Mouse (Mus musculus): ENCODE results near the gene Tmem132d. TPM values are rescaled to one million over a fixed set of nuclear protein-coding genes. Genes with fewer than 3 reads are reported as not detected.
"Not testable (repeated sequence)": the region's sequence is repeated elsewhere in the genome, so short reads cannot be mapped to it uniquely, and the experiment has no call there.

The Tmem132d gene
- total RNA-seq, 2 experiments from 2014 or later: 0.03 TPM; not detected in 1

DNA sequence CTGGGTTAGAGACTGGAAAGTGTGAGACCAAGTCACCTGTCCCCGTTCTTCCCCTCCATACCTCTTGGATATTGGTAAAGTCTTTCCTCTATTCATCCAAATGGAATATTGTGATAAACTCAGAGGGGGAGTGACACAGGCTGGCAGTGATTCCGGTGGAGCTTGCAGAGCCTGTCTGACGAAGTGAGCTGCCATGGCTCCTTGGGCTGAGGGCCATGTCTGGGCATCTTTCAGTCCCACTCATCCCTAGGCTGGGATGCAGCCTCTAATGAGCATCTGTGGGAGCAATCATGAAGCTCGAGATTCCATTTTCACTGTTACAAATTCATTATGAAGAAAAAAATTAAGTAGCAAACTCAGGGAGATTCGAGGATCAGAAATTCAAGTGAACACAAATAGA, 332.5 kb downstream of the Tmem132d start:
- no peak for TF ChIP-seq CTCF (IDR thresholded peaks at IDR 0.05)
- no peak for DNase-seq
- intact Hi-C loops (cut with DNase I): no loop called here
- no peak overlapping the region for H3K4me3 ChIP-seq
- no peak overlapping the region for H3K27ac ChIP-seq

DNA sequence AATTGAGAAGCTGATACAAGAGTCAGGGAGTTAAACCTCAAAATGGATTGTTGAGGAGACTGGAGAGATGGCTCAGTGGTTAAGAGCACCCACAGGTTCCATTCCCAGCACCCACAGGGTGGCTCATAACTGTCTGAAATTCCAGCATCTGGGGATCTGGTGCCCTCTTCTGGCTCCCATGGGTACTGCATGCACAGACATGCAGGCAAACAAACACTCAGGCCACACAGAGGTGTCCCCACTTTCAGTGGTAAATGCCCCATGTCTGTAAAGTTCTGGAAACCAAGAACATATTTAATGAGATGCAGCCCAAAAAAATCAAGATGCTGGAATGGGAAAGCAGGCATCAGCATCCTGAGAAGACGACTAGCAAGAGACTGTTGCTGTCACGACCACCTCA, 333.4 kb downstream of the Tmem132d start:
- TF ChIP-seq CTCF (IDR thresholded peaks at IDR 0.05): peak; percentile 13; the same call in 1 of the 2 replicates
- no peak for DNase-seq
- H3K4me3 ChIP-seq: no peak overlapping the region
- H3K27ac ChIP-seq: no peak overlapping the region
- intact Hi-C loops (cut with DNase I): no loop called here

DNA sequence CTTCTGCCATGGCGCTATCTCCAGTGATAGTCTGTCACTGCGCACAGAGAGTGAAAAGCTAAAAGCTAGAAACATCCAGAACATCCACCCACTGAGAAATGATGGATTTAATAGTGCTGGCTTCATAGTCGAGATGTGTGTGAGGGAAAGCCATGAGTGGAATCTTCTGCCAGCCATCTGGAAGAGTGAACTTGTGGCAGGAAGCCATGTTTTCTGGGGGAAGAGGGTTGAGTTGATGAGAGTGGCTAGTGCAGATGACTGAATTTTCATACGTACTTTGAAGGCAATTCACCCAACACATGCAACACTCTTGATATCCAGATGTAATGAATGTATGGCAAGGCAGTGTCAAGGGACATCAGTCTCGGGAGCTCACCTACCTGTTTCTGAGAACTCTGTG, 342.3 kb downstream of the Tmem132d start:
- no peak overlapping the region for H3K4me3 ChIP-seq
- H3K27ac ChIP-seq: no peak overlapping the region
- intact Hi-C loops (cut with DNase I): no loop called here
- TF ChIP-seq CTCF (IDR thresholded peaks at IDR 0.05): no peak
- DNase-seq: no peak

DNA sequence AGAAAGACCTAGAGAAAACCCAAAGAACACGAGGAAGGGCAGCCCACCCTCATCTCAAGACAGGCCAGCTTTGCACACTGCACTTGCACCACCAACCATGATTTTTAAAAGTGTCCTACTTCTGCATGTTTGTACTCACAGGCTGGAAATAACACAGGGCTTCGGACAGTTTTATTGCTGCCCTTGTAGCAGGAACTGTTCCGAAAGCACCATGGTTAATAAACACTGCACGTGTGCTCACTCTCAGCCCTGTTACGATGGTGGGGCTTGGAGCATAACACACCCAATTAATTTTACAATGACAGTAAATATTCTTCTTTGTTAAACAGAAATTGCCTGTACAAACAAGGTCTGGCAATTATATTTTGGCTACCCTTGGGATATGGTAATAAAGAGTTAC, 357.4 kb downstream of the Tmem132d start:
- Histone ChIP-seq H3K27ac (no peak overlapping the region), H3K4me3 (no peak overlapping the region)
- intact Hi-C loops (cut with DNase I): no loop called here
- TF ChIP-seq CTCF (IDR thresholded peaks at IDR 0.05): no peak
- DNase-seq: no peak

DNA sequence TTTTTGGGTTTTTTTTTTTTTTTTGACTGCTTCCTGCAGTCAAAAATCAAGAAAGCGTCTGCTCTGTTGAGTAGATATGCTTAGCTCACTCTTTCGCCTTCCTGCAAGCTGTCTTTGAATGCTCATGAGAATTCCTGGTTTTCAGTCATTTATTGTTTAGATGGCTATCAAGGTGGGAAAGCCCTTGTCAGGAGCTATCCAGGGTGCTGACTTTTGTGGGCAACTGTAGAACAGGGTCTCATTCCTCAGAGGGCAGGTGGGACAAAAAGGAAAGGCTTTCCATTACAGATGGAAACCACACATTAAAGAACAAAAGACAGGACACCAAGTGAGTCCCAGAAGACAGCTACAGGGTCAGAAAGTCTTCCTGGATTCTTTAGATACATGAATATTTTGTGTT, 360.3 kb downstream of the Tmem132d start:
- TF ChIP-seq CTCF (IDR thresholded peaks at IDR 0.05): no peak
- no peak overlapping the region for H3K27ac ChIP-seq
- no peak overlapping the region for H3K4me3 ChIP-seq
- DNase-seq: no peak
- intact Hi-C loops (cut with DNase I): no loop called here

DNA sequence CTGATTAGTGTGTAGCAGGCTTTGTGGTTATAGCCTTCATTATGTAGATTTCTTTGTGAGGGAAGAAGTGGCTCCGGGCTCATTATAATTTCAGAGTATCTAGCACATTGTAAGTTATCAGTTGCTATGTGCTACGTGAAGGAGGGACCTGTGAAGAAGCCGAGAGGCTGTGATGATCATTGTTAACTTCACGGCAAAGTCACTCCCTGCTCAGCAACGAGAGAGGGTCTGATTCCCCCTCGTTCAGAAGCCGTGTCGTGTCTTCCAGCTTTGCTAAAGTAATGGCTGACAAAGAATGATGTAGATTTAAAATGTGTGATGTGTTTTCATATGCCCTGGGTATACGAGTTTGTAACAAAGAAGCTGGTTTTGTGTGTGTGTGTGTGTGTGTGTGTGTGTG, 391.1 kb downstream of the Tmem132d start:
- no peak for DNase-seq
- TF ChIP-seq CTCF (IDR thresholded peaks at IDR 0.05): no peak
- no peak overlapping the region for H3K27ac ChIP-seq
- intact Hi-C loops (cut with DNase I): no loop called here
- H3K4me3 ChIP-seq: no peak overlapping the region

DNA sequence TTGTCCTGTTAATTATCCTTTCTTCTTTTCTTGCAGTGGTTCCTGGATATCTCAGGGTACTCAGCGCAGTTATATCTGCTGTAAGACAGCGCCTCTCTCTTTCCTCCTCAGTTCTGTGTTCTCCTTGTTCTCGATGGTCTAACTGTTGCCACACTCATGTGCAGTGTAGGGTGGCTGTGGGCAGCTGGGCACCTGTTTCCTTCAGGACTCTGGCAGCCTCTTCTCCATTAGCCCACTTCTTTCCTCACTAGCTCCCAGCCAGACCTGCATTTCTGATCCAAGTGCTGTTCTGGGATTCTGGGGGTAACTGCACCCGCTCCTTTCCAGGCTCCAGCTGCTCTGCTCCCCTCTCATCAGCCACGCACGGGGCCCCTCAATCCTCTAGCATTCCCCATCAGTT, 392.8 kb downstream of the Tmem132d start:
- H3K4me3 ChIP-seq: no peak overlapping the region
- no peak for TF ChIP-seq CTCF (IDR thresholded peaks at IDR 0.05)
- intact Hi-C loops (cut with DNase I): no loop called here

DNA sequence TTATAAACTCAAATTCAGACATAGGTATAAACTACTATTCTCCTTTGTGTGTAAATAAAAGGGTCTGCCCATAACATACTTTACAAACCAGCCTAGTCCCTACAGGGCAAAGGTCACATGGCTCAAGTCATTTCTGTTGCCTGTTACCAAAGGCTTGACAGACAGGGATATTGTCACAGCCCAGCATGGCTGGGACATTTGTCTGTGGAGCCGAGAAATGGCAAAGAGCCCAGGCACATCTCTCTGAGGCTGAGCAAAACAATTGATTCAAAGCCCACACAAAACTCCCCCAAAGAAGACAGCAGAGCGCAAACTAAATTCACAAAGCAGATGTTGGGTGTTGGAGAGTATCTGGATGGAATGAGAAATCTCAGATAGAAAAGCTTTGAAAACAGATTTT, 405.8 kb downstream of the Tmem132d start:
- no peak for DNase-seq
- intact Hi-C loops (cut with DNase I): no loop called here

More for the DNA sequence above, 392.8 kb downstream of the Tmem132d start:
- H3K27ac ChIP-seq: no peak overlapping the region
- DNase-seq: no peak

DNA sequence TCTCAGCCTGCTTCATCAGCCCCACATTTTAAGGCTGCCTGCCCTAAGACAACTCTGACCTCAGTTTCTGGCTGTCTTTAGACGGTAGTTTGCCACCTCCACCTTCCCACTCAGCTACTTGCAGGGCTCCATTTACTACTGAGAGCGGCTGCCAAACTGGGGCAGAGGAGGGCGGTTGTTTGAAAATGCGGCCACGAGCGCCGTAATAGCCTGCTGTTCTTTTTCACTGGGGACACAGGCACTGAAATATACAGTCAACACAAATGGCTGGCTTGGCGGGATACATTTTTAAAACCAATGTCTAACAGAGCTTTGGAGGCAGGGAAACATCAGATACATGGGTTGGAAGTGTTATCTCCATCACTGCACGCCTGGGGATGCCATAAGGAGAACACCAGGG, 428.2 kb downstream of the Tmem132d start:
- no peak for DNase-seq
- H3K4me3 ChIP-seq: no peak overlapping the region
- intact Hi-C loops (cut with DNase I): no loop called here
- no peak for TF ChIP-seq CTCF (IDR thresholded peaks at IDR 0.05)
- H3K27ac ChIP-seq: no peak overlapping the region

More for the DNA sequence above, 405.8 kb downstream of the Tmem132d start:
- Histone ChIP-seq H3K27ac (no peak overlapping the region), H3K4me3 (no peak overlapping the region)
- no peak for TF ChIP-seq CTCF (IDR thresholded peaks at IDR 0.05)

DNA sequence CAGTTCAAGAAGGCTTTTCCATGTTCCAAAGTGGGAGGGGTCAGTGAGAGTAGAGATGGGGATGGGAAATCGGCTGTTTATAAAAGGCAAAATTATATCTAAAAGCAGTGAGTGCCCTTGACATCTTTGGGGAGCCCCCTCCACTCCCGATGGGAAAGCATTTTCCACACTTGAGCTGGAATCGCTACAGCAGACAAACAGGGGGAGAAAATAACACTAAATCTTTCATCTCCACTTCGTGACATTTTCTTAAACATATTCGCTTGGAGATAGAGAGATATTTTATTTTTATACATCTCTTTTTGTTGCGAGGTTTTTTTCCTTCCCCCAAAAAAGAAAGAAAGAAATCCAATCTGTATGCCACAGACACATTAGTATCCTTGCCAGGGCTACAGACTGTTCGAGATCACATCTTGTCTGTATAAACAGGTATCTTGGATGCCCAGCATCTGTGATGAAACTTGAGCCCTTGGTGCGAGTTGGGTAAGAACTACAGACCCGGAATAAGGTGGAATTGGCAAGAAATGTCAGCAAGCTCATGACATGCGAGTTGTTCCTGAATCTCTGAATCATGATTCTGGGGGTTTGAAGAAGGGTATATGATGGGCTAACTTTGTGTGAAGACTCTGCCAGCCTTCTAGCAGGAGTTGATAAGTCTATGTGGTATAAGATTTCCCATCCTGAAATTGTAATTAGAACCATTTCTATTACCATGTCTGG, 436.2 kb downstream of the Tmem132d start:
- DNase-seq: no peak
- intact Hi-C loops (cut with DNase I): no loop called here
- no peak overlapping the region for H3K4me3 ChIP-seq
- no peak overlapping the region for H3K27ac ChIP-seq
- no peak for TF ChIP-seq CTCF (IDR thresholded peaks at IDR 0.05)

DNA sequence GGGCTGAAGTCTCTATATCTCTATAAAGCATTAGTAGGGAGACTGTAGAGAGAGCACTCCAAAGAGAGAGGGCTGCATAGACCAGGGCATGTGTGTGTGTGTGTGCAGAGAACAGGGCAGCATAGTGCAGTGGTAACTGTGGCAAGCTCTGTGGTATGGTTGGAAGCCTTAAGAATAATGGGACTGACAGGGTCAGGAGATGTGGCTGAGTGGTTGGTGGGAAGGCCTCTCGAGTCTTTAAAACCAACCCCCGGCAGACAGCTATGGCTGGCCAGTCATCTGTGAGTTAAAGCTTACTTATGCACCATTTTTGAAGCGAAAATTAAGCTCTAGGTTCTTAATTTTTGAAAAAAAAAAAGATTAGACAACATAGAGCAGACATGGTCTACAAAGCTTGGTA, 439.4 kb downstream of the Tmem132d start:
- DNase-seq: no peak
- no peak for TF ChIP-seq CTCF (IDR thresholded peaks at IDR 0.05)
- intact Hi-C loops (cut with DNase I): no loop called here
- no peak overlapping the region for H3K4me3 ChIP-seq
- H3K27ac ChIP-seq: no peak overlapping the region

DNA sequence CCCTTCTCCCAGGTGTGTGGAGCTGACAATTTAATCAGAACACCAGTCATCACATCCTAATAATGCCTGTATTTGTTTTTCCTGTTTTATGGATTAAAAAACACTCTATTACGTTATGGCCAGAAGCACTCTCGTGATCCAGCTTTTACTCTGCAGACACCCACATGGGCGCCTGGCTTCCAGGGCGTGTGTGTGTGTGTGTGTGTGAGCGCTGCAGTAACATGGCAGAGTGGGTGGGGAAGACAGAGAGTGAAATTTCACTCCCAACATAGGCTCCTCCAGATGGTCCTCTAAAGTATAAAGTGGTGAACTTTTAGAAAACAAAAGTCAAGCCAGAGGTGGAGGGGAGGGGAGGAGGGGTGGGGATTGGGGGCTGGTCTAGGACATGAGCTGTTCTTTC, 442.1 kb downstream of the Tmem132d start:
- Histone ChIP-seq H3K27ac (no peak overlapping the region), H3K4me3 (no peak overlapping the region)
- TF ChIP-seq CTCF (IDR thresholded peaks at IDR 0.05): no peak
- intact Hi-C loops (cut with DNase I): no loop called here
- DNase-seq: no peak

DNA sequence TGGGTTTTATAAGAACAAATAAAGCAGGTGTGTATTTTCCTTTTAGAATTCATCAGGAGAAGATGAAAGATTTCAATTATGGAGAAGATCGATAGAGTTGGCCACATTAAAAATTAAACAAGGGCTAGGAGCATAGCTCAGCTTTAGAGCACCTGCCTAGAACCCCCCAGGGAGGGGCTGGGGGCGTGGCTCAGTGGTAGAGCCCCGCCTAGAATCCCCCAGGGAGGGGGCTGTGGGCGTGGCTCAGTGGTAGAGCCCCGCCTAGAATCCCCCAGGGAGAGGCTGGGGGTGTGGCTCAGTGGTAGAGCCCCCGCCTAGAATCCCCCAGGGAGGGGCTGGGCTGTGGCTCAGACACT, 452.9 kb downstream of the Tmem132d start:
- H3K27ac ChIP-seq; DNase-seq; H3K4me3 ChIP-seq; intact Hi-C loops (cut with DNase I): not testable (repeated sequence)

DNA sequence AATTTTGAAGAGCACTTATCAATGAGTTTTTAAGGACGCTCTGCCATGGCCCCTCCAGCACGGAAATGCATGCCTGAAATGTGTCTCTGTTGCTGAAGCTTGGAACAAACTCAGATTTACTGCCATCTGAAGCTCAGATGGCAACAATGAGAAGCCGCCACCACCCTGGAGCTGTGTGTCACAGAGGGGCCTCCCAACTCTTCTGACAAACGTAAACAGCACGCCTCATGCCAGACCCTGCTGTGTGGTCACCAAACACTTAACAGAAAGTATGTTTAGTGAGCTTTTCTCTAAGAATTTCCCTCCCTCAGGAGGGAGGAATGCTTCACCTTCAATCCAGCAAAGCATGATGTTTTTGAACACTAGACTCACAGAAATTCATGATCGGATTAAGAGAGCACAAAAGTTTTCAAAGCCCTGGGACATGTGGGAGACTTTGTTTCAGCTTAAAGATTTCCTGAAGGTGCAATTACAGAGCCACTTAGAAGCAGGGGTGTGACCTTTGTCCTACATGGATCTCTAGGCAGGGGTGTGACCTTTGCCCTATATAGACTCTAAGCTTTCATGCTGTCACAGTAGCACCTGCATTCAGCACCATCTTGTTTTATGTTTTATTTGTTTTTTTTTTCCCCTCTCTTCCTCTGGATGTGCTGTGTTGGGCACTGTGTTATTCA, 453.4 kb downstream of the Tmem132d start:
- TF ChIP-seq CTCF (IDR thresholded peaks at IDR 0.05): no peak
- Histone ChIP-seq H3K4me3 (no peak overlapping the region), H3K27ac (no peak overlapping the region)
- intact Hi-C loops (cut with DNase I): no loop called here
- DNase-seq: no peak
